Mouse (Mus musculus): ENCODE results near the gene Wasf3.
"Not testable (repeated sequence)": the region's sequence is repeated elsewhere in the genome, so short reads cannot be mapped to it uniquely, and the experiment has no call there.

Gene Wasf3

GRCm38 (mm10) chr5:146451592-146452254 lies 66.9 kb downstream of the Wasf3 start:
- no peak for DNase-seq

GRCm38 (mm10) chr5:146453556-146453955 lies 68.8 kb downstream of the Wasf3 start:
- DNase-seq = no peak

- DNase-seq = no peak
Measured at GRCm38 (mm10) chr5:146461612-146462011, 76.8 kb downstream of the Wasf3 start.

- DNase-seq = no peak
Measured at GRCm38 (mm10) chr5:146466663-146467062, 81.9 kb downstream of the Wasf3 start.

- no peak for DNase-seq
Measured at GRCm38 (mm10) chr5:146468311-146468710, 83.5 kb downstream of the Wasf3 start.

- DNase-seq = no peak
Measured at GRCm38 (mm10) chr5:146470821-146471220, 86.0 kb downstream of the Wasf3 start.

- DNase-seq = no peak
Measured at GRCm38 (mm10) chr5:146471311-146471710, 86.5 kb downstream of the Wasf3 start.

GRCm38 (mm10) chr5:146471821-146472220 lies 87.0 kb downstream of the Wasf3 start:
- DNase-seq = no peak

- peak; percentile 16 for DNase-seq
Measured at GRCm38 (mm10) chr5:146479564-146479963, 94.8 kb downstream of the Wasf3 start.

- DNase-seq = not testable (repeated sequence)
Measured at GRCm38 (mm10) chr5:146481665-146482064, 96.9 kb downstream of the Wasf3 start, which contains the start of gene Gm6408. Gm6408 (plus strand) TSS chr5:146481965.

- peak; percentile 40 for DNase-seq
Measured at GRCm38 (mm10) chr5:146488959-146489358, 104.2 kb downstream of the Wasf3 start.

GRCm38 (mm10) chr5:146491063-146491462 lies 106.3 kb downstream of the Wasf3 start, which contains the start of gene Gm6370:
Gm6370 (plus strand) TSS chr5:146491363.
- DNase-seq = not testable (repeated sequence)

- not testable (repeated sequence) for DNase-seq
Measured at GRCm38 (mm10) chr5:146502099-146502498, 117.3 kb downstream of the Wasf3 start, which contains the start of gene 4930449I24Rik. 4930449I24Rik (plus strand) TSS chr5:146502399.

- DNase-seq = not testable (repeated sequence)
Measured at GRCm38 (mm10) chr5:146513823-146514222, 129.0 kb downstream of the Wasf3 start, which contains the start of gene Gm3402. Gm3402 (plus strand) TSS chr5:146514123.
